Mouse (Mus musculus): ENCODE results near the gene Acot5. TPM values are rescaled to one million over a fixed set of nuclear protein-coding genes. Genes with fewer than 3 reads are reported as not detected.
"Not testable (repeated sequence)": the region's sequence is repeated elsewhere in the genome, so short reads cannot be mapped to it uniquely, and the experiment has no call there.

Acot5 gene
- total RNA-seq (2015), result not detected in 2 replicates
- total RNA-seq (2017), result not detected in 2 replicates

- ATAC-seq (replicated peaks; ENCODE audit: poor library complexity), result no peak
These were observed at the start of gene Acot5 for GRCm38 (mm10) chr12:84068986-84069385. Gene Acot5, plus strand, starts transcription at chr12:84069325.

- peak; percentile 92 for ATAC-seq (replicated peaks; ENCODE audit: poor library complexity)
These were observed 48.6 kb upstream of the Acot5 start for GRCm38 (mm10) chr12:84020528-84020927.

GRCm38 (mm10) chr12:84022266-84022665 is 46.9 kb upstream of the Acot5 start:
- not testable (repeated sequence) for ATAC-seq (replicated peaks; ENCODE audit: poor library complexity)

GRCm38 (mm10) chr12:84023052-84023745 is 45.9 kb upstream of the Acot5 start:
- 0 out of 2 replicates have a peak, but pooled peaks have one; percentile 24 for ATAC-seq (replicated peaks; ENCODE audit: poor library complexity)

GRCm38 (mm10) chr12:84025888-84026287 is 43.2 kb upstream of the Acot5 start:
- no peak for ATAC-seq (replicated peaks; ENCODE audit: poor library complexity)

- ATAC-seq (replicated peaks; ENCODE audit: poor library complexity), result not testable (repeated sequence)
These were observed 40.8 kb upstream of the Acot5 start for GRCm38 (mm10) chr12:84028328-84028727.

- ATAC-seq (replicated peaks; ENCODE audit: poor library complexity), result not testable (repeated sequence)
These were observed 40.1 kb upstream of the Acot5 start for GRCm38 (mm10) chr12:84029043-84029442.

- peak; percentile 98 for ATAC-seq (replicated peaks; ENCODE audit: poor library complexity)
These were observed 38.3 kb upstream of the Acot5 start for GRCm38 (mm10) chr12:84030659-84031332.

GRCm38 (mm10) chr12:84032854-84033253 is 36.3 kb upstream of the Acot5 start:
- ATAC-seq (replicated peaks; ENCODE audit: poor library complexity), result no peak

- not testable (repeated sequence) for ATAC-seq (replicated peaks; ENCODE audit: poor library complexity)
These were observed 35.8 kb upstream of the Acot5 start for GRCm38 (mm10) chr12:84033302-84033701.

GRCm38 (mm10) chr12:84034108-84034507 is 35.0 kb upstream of the Acot5 start:
- peak; percentile 53 for ATAC-seq (replicated peaks; ENCODE audit: poor library complexity)

- peak; percentile 37; the same call in 1 of the 2 replicates for ATAC-seq (replicated peaks; ENCODE audit: poor library complexity)
These were observed 30.9 kb upstream of the Acot5 start, which contains the start of gene Acot4 for GRCm38 (mm10) chr12:84038241-84038640. Gene Acot4, plus strand, starts transcription at chr12:84038379.

- not testable (repeated sequence) for ATAC-seq (replicated peaks; ENCODE audit: poor library complexity)
These were observed 30.4 kb upstream of the Acot5 start, which contains the start of gene Gm49366 for GRCm38 (mm10) chr12:84038691-84039111. Gene Gm49366, plus strand, starts transcription at chr12:84038935.

GRCm38 (mm10) chr12:84042248-84042647 is 26.9 kb upstream of the Acot5 start:
- no peak for ATAC-seq (replicated peaks; ENCODE audit: poor library complexity)

- ATAC-seq (replicated peaks; ENCODE audit: poor library complexity), result no peak
These were observed 25.1 kb upstream of the Acot5 start for GRCm38 (mm10) chr12:84044045-84044444.

- ATAC-seq (replicated peaks; ENCODE audit: poor library complexity), result no peak
These were observed 22.2 kb upstream of the Acot5 start for GRCm38 (mm10) chr12:84046906-84047305.

GRCm38 (mm10) chr12:84050744-84051143 is 18.4 kb upstream of the Acot5 start:
- ATAC-seq (replicated peaks; ENCODE audit: poor library complexity), result not testable (repeated sequence)

- peak; percentile 42; the same call in 1 of the 2 replicates for ATAC-seq (replicated peaks; ENCODE audit: poor library complexity)
These were observed 17.1 kb upstream of the Acot5 start, which contains the start of gene Acot3 for GRCm38 (mm10) chr12:84051937-84052474. Gene Acot3, plus strand, starts transcription at chr12:84052144.

GRCm38 (mm10) chr12:84052609-84053008 is 16.5 kb upstream of the Acot5 start:
- no peak for ATAC-seq (replicated peaks; ENCODE audit: poor library complexity)

- ATAC-seq (replicated peaks; ENCODE audit: poor library complexity), result no peak
These were observed 16.0 kb upstream of the Acot5 start for GRCm38 (mm10) chr12:84053173-84053572.

- ATAC-seq (replicated peaks; ENCODE audit: poor library complexity), result no peak; the same call in 1 of the 2 replicates
These were observed 15.3 kb upstream of the Acot5 start for GRCm38 (mm10) chr12:84053679-84054391.
